Mouse (Mus musculus) mouse embryonic stem cell (cell line): ENCODE data around the gene Qprt.
"Not testable (repeated sequence)": the region's sequence is repeated elsewhere in the genome, so short reads cannot be mapped to it uniquely, and the experiment has no call there.

Experiments used
- in situ Hi-C, 2 experiments: fragments of 300-500 bp; cut with MboI; formaldehyde crosslinking; loops; 1 replicate in 1 of 2; 3 replicates in 1 of 2; pipeline ENCODE4 v1.14.3; 2019 to 2020; ENCODE audit warnings: low sequenced_read_pairs in 2 of 2, low pct_unique_long_range_greater_than_20kb in 1 of 2, mixed read lengths in 1 of 2; ENCODE audit not compliant: unreplicated experiment in 1 of 2

The Qprt gene

GRCm38 (mm10) chr7:127104560-127105332, 17.3 kb downstream of the Qprt start:
- in situ Hi-C loops, result loop anchor here in 1 of 2 experiments (10.0 kb wide), 1 partner anchor 270 kb away; the partner anchor contains the start of gene 4930451I11Rik

GRCm38 (mm10) chr7:127103960-127104359, 18.1 kb downstream of the Qprt start:
- in situ Hi-C loops, result loop anchor here in 1 of 2 experiments (10.0 kb wide), 1 partner anchor 269 kb away; the partner anchor contains the start of gene 4930451I11Rik

- in situ Hi-C loops, result loop anchor here in 1 of 2 experiments (10.0 kb wide), 1 partner anchor 267 kb away; the partner anchor contains the start of gene 4930451I11Rik
These were observed 19.9 kb downstream of the Qprt start for GRCm38 (mm10) chr7:127102148-127102547.

GRCm38 (mm10) chr7:127101451-127102016, 20.5 kb downstream of the Qprt start:
- in situ Hi-C loops, result loop anchor here in 1 of 2 experiments (10.0 kb wide), 1 partner anchor 267 kb away; the partner anchor contains the start of gene 4930451I11Rik

GRCm38 (mm10) chr7:127099528-127099927, 22.5 kb downstream of the Qprt start:
- in situ Hi-C loops, result loop anchor here in 1 of 2 experiments (10.0 kb wide), 1 partner anchor 285 kb away; no protein-coding TSS in a partner anchor

GRCm38 (mm10) chr7:127098950-127099349, 23.1 kb downstream of the Qprt start:
- in situ Hi-C loops, result loop anchor here in 1 of 2 experiments (10.0 kb wide), 1 partner anchor 284 kb away; no protein-coding TSS in a partner anchor

GRCm38 (mm10) chr7:127098521-127098920, 23.5 kb downstream of the Qprt start:
- in situ Hi-C loops, result loop anchor here in 1 of 2 experiments (10.0 kb wide), 1 partner anchor 284 kb away; no protein-coding TSS in a partner anchor

- in situ Hi-C loops, result loop anchor here in 1 of 2 experiments (10.0 kb wide), 1 partner anchor 282 kb away; no protein-coding TSS in a partner anchor
These were observed 25.6 kb downstream of the Qprt start for GRCm38 (mm10) chr7:127096456-127096855.

GRCm38 (mm10) chr7:127093914-127094313, 28.1 kb downstream of the Qprt start:
- in situ Hi-C loops, result loop anchor here in 1 of 2 experiments (10.0 kb wide), 1 partner anchor 279 kb away; no protein-coding TSS in a partner anchor

- in situ Hi-C loops, result loop anchor here in 1 of 2 experiments (10.0 kb wide), 1 partner anchor 277 kb away; no protein-coding TSS in a partner anchor
These were observed 30.7 kb downstream of the Qprt start, which contains the start of gene AI467606 for GRCm38 (mm10) chr7:127091114-127091896. AI467606 (plus strand) TSS chr7:127091359.

- in situ Hi-C loops, result loop anchor here in 1 of 2 experiments (10.0 kb wide), 1 partner anchor 276 kb away; no protein-coding TSS in a partner anchor
These were observed 31.6 kb downstream of the Qprt start for GRCm38 (mm10) chr7:127090154-127091113.

GRCm38 (mm10) chr7:127088901-127089845, 32.9 kb downstream of the Qprt start:
- in situ Hi-C loops, result no loop called here

- in situ Hi-C loops, result no loop called here
These were observed 33.9 kb downstream of the Qprt start for GRCm38 (mm10) chr7:127088083-127088482.

- in situ Hi-C loops, result not testable (repeated sequence)
These were observed 34.6 kb downstream of the Qprt start, which contains the start of gene Zg16 for GRCm38 (mm10) chr7:127087278-127088010. Zg16 (minus strand) TSS chr7:127087328.

GRCm38 (mm10) chr7:127085751-127086150, 36.3 kb downstream of the Qprt start:
- in situ Hi-C loops, result not testable (repeated sequence)
